In genomic region chr7:131628846-131629391, GRCm38 (mm10) we compare ENCODE assay signal across 8 mouse cellular contexts.
DNase-seq lines count a peak whose midpoint lies in the region; ATAC-seq and TF ChIP-seq lines count a peak whose summit lies in the region.

No protein-coding gene starts in this region.

- ATAC-seq in frontal cortex, adult (ENCODE audit: low TSS enrichment), result peak; percentile 73

- intact Hi-C loops in gastrocnemius, postnatal 36 days (cut with DNase I), result no loop called here

- DNase-seq in frontal cortex, postnatal 25 days (ENCODE audit: low spot score in 2 of 2), result no peak
- DNase-seq in cerebellum, postnatal 36 days, result peak; percentile 19 to 23
- peak; percentile 70 to 82 for DNase-seq in layer of hippocampus, adult 2 months (ENCODE audit: low spot score in 2 of 2)
- DNase-seq in lung, postnatal 36 days, result peak; percentile 2
- DNase-seq in kidney, adult 11 months, result no peak
- no peak for DNase-seq in gastrocnemius, postnatal 36 days
- DNase-seq in adrenal gland, adult 2 months, result no peak

- no peak for TF ChIP-seq CTCF in layer of hippocampus, adult 2 months (conservative IDR thresholded peaks at IDR 0.05)

- H3K27ac ChIP-seq in layer of hippocampus, adult 2 months, result no peak overlapping the region; the same call in 1 of the 2 replicates

- no peak overlapping the region for H3K4me3 ChIP-seq in layer of hippocampus, adult 2 months

Comparison
In these comparisons a context has a peak if more than half of its experiments do, and no peak if none do; other contexts are left out.
1. DNase-seq: peak in cerebellum, postnatal 36 days (2 of 2), layer of hippocampus, adult 2 months (2 of 2) and lung, postnatal 36 days (single experiment); none in frontal cortex, postnatal 25 days (0 of 2), kidney, adult 11 months (single experiment), gastrocnemius, postnatal 36 days (0 of 2) and adrenal gland, adult 2 months (single experiment).